Mouse (Mus musculus) ES-E14 (cell line): ENCODE measurements around the gene Znrf3. TPM values are rescaled to one million over a fixed set of nuclear protein-coding genes. Genes with fewer than 3 reads are reported as not detected.

Source experiments
- DNase-seq: peaks from one replicate; pipeline ENCODE4 v3.0.0-alpha.2; 2013; ENCODE audit warnings: low read depth, low spot score
- H3K27ac ChIP-seq: 2 replicates; pipeline ENCODE4 v1.5.1; 2012; ENCODE audit warnings: low read depth, mild to moderate bottlenecking, low read length, moderate library complexity, mixed read lengths; ENCODE audit not compliant: poor library complexity, insufficient read depth, severe bottlenecking
- H3K36me3 ChIP-seq: 2 replicates; pipeline ENCODE4 v1.6.1; 2012; ENCODE audit warnings: mild to moderate bottlenecking, low read length, moderate library complexity, mixed read lengths; ENCODE audit not compliant: control insufficient read depth, poor library complexity, insufficient read depth, severe bottlenecking
- H3K4me1 ChIP-seq, 2 experiments: fragments of 150-350 bp in 1 of 2; sonication (generic) in 1 of 2; 2 replicates each; pipeline ENCODE4 v1.6.1; 2012; ENCODE audit warnings: low read length in 2 of 2, mild to moderate bottlenecking in 1 of 2, mixed read lengths in 1 of 2; ENCODE audit not compliant: control insufficient read depth in 2 of 2, insufficient read depth in 2 of 2, poor library complexity in 1 of 2
- H3K4me3 ChIP-seq, 2 experiments: fragments of 150-350 bp in 1 of 2; sonication (generic) in 1 of 2; 2 replicates each; pipeline ENCODE4 v1.5.1; 2012; ENCODE audit warnings: low read length in 2 of 2, low read depth in 1 of 2, mild to moderate bottlenecking in 1 of 2, mixed read lengths in 1 of 2; ENCODE audit not compliant: insufficient read depth in 1 of 2, poor library complexity in 1 of 2, severe bottlenecking in 1 of 2
- H3K9ac ChIP-seq: 2 replicates; pipeline ENCODE4 v1.6.1; 2012; ENCODE audit warnings: low read depth, mild to moderate bottlenecking, low read length, mixed read lengths; ENCODE audit not compliant: poor library complexity, insufficient read depth, severe bottlenecking
- H3K9me3 ChIP-seq: fragments of 150-350 bp; sonication (generic); 2 replicates; pipeline ENCODE4 v1.6.1; 2012; ENCODE audit warnings: low read depth, mild to moderate bottlenecking, low read length; ENCODE audit not compliant: control insufficient read depth, insufficient read depth
- CHD2 ChIP-seq: IDR thresholded peaks from 2 replicates; pipeline ENCODE4 v1.6.1; 2014; ENCODE audit warnings: mild to moderate bottlenecking, low read depth, low read length, inconsistent platforms
- HCFC1 ChIP-seq: IDR thresholded peaks from 2 replicates; pipeline ENCODE4 v1.6.1; 2012; ENCODE audit warnings: low read length, inconsistent platforms, borderline replicate concordance; ENCODE audit not compliant: insufficient read depth
- MAFK ChIP-seq: IDR thresholded peaks from 2 replicates; pipeline ENCODE4 v1.6.1; 2014; ENCODE audit warnings: mild to moderate bottlenecking, low read depth, low read length, inconsistent platforms; ENCODE audit not compliant: insufficient read depth
- ZC3H11A ChIP-seq: IDR thresholded peaks from 2 replicates; pipeline ENCODE4 v1.6.1; 2012; ENCODE audit warnings: low read depth, mild to moderate bottlenecking, inconsistent platforms, low read length, borderline replicate concordance
- ZNF384 ChIP-seq: IDR thresholded peaks from 2 replicates; pipeline ENCODE4 v1.6.1; 2012; ENCODE audit warnings: low read depth, low read length, inconsistent platforms
- in situ Hi-C, 2 experiments: fragments of 600-800 bp; cut with MboI; formaldehyde crosslinking; loops; one replicate each; pipeline ENCODE4 v1.15.1; 2025; ENCODE audit warnings: low sequenced_read_pairs in 2 of 2, inconsistent platforms in 1 of 2; ENCODE audit not compliant: unreplicated experiment in 2 of 2
- total RNA-seq: library from RNA; depleted of rRNA; stranded (reverse); fragments of 300-350 nt; gene quantifications from 2 replicates; pipeline ENCODE4 v1.2.3, GENCODE M21; 2012

Gene Znrf3
- total RNA-seq, 1 experiment, result 15.4 TPM

- no peaks in the 10 kb centered on the region for H3K9me3 ChIP-seq
- H3K4me3 ChIP-seq, result no peak overlapping the region
- H3K9ac ChIP-seq, result no peak overlapping the region
- no peak overlapping the region for H3K27ac ChIP-seq
- in situ Hi-C loops, result no loop called here
- no peaks in the 10 kb centered on the region for H3K36me3 ChIP-seq
- no peak for DNase-seq
- no peak for TF ChIP-seq MAFK
- no peak for TF ChIP-seq ZC3H11A
- no peak for TF ChIP-seq CHD2
- no peak for TF ChIP-seq HCFC1
- TF ChIP-seq ZNF384, result no peak
- H3K4me1 ChIP-seq, result peaks cover 2 to 5% of the 10 kb centered on the region in 2 experiments; a peak in 2 of 4 replicates
Observed at GRCm38 (mm10) chr11:5402127-5402733, 42.4 kb downstream of the Znrf3 start.

GRCm38 (mm10) chr11:5398301-5399053, 46.2 kb downstream of the Znrf3 start:
- no peak overlapping the region for H3K9ac ChIP-seq
- no peaks in the 10 kb centered on the region for H3K9me3 ChIP-seq
- no peak overlapping the region for H3K27ac ChIP-seq
- no peak for DNase-seq
- TF ChIP-seq ZNF384 (peak; percentile 81), MAFK (peak; percentile 63), CHD2 (no peak)
- in situ Hi-C loops, result no loop called here
- H3K4me3 ChIP-seq, result no peak overlapping the region
- H3K4me1 ChIP-seq, result peaks cover 2 to 5% of the 10 kb centered on the region in 2 experiments; a peak in 2 of 4 replicates
- H3K36me3 ChIP-seq, result no peaks in the 10 kb centered on the region

- Histone ChIP-seq H3K9ac (no peak overlapping the region), H3K4me1 (0 out of 4 replicates have a peak, but pooled peaks cover 0 to 2% of the 10 kb centered on the region in 2 experiments), H3K27ac (no peak overlapping the region), H3K36me3 (no peaks in the 10 kb centered on the region), H3K9me3 (no peaks in the 10 kb centered on the region), H3K4me3 (no peak overlapping the region)
- in situ Hi-C loops, result no loop called here
- TF ChIP-seq ZNF384 (no peak), ZC3H11A (no peak), MAFK (no peak), HCFC1 (no peak), CHD2 (no peak)
- no peak for DNase-seq
Observed at GRCm38 (mm10) chr11:5390969-5391831, 53.4 kb downstream of the Znrf3 start.

- no peaks in the 10 kb centered on the region for H3K4me1 ChIP-seq
- no peak overlapping the region for H3K4me3 ChIP-seq
- no peaks in the 10 kb centered on the region for H3K36me3 ChIP-seq
- no peak for DNase-seq
- TF ChIP-seq MAFK (no peak), ZC3H11A (no peak), CHD2 (no peak), ZNF384 (no peak), HCFC1 (no peak)
- H3K9ac ChIP-seq, result no peak overlapping the region
- no peaks in the 10 kb centered on the region for H3K9me3 ChIP-seq
- H3K27ac ChIP-seq, result no peak overlapping the region
- in situ Hi-C loops, result no loop called here
Observed at GRCm38 (mm10) chr11:5382652-5383051, 62.0 kb downstream of the Znrf3 start.
